Mouse (Mus musculus): Measurements from ENCODE around the gene Inpp5a.

GRCm38 (mm10) chr7:139595311-139595710, 206.4 kb downstream of the Inpp5a start:
- TF ChIP-seq CTCF (IDR thresholded peaks at IDR 0.05; ENCODE audit: control insufficient read depth, insufficient read depth, low read length) (no peak), POLR2A (IDR thresholded peaks at IDR 0.05; ENCODE audit: borderline replicate concordance, control insufficient read depth, low read depth, low read length) (no peak)
